Mouse (Mus musculus): ENCODE results near the gene Zyg11a. TPM values are rescaled to one million over a fixed set of nuclear protein-coding genes. Genes with fewer than 3 reads are reported as not detected.
"Not testable (repeated sequence)": the region's sequence is repeated elsewhere in the genome, so short reads cannot be mapped to it uniquely, and the experiment has no call there.

Gene Zyg11a
- polyA plus RNA-seq, 1 experiment: not detected

DNA sequence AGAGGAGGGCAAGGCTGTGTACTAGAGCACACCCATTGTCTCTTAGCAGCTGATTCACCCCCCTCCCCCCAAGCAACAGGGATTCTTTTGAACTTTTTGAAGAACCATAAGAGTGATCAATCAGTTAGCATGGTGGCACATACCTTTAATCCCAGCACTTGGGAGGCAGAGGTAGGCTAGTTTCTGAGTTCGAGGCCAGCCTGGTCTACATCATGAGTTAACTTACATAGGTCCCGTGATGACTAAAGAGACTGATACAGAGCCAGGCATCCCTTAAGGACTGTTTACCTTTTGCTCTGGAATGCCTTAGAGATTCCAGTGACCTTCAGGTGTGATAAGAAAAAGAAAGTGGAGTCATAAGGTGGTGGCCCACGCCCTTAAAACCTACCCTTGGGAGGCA is 54.6 kb downstream of the Zyg11a start:
- TF ChIP-seq E2F4 (IDR thresholded peaks at IDR 0.05; ENCODE audit: insufficient read depth) (no peak), USF1 (IDR thresholded peaks at IDR 0.05; ENCODE audit: low read depth) (no peak), REST (IDR thresholded peaks at IDR 0.05; ENCODE audit: insufficient read depth, insufficient read length) (no peak), POLR2AphosphoS2 (IDR thresholded peaks at IDR 0.05; ENCODE audit: insufficient read length, low read depth) (no peak)
- peaks cover 12% of the 10 kb centered on the region for H3K27me3 ChIP-seq (ENCODE audit: control insufficient read depth, insufficient read depth, insufficient read length)
- H3K79me2 ChIP-seq (ENCODE audit: control insufficient read depth, insufficient read depth): no peaks in the 10 kb centered on the region

DNA sequence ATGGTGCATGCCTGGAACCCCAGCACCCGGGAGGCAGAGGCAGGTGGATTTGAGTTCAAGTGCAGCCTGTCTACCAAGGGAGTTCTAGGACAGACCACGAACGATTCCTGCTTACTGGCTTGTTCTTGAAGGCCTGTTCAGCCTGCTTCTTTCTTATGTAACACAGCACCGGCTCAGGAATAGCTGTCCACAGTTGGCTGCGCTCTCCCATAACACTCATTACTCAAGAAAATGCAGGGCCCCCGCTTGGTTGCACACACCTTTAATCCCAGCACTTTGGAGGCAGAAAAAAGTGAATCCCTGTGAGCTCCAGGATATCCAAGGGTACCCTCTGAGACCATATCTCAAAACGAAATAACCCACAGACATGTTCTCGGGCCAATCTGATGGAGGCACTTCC is 55.9 kb downstream of the Zyg11a start:
- TF ChIP-seq REST (IDR thresholded peaks at IDR 0.05; ENCODE audit: insufficient read depth, insufficient read length) (no peak), TCF3 (IDR thresholded peaks at IDR 0.05; ENCODE audit: insufficient read length, low read depth) (no peak), MYOG (IDR thresholded peaks at IDR 0.05; ENCODE audit: control insufficient read depth in 1 of 3, insufficient read depth in 1 of 3, insufficient read length in 2 of 3, low read depth in 2 of 3) (no peak), POLR2A (IDR thresholded peaks at IDR 0.05; ENCODE audit: insufficient read length, low read depth) (no peak), TCF12 (IDR thresholded peaks at IDR 0.05; ENCODE audit: insufficient read depth, poor library complexity, severe bottlenecking) (no peak), USF1 (IDR thresholded peaks at IDR 0.05; ENCODE audit: low read depth) (no peak), POLR2AphosphoS2 (IDR thresholded peaks at IDR 0.05; ENCODE audit: insufficient read length, low read depth) (no peak), SRF (IDR thresholded peaks at IDR 0.05; ENCODE audit: control insufficient read depth, insufficient read length, low read depth) (no peak), E2F4 (IDR thresholded peaks at IDR 0.05; ENCODE audit: insufficient read depth) (no peak)

More for the DNA sequence above, 54.6 kb downstream of the Zyg11a start:
- Histone ChIP-seq H3K4me3 (no peak overlapping the region), H3K36me3 (ENCODE audit: control insufficient read depth, insufficient read depth) (no peaks in the 10 kb centered on the region), H3K4me2 (ENCODE audit: low read depth) (no peak overlapping the region), H3ac (ENCODE audit: control insufficient read depth, insufficient read length) (no peak overlapping the region)

GRCm38 (mm10) chr4:108155141-108155540 is 62.7 kb downstream of the Zyg11a start:
- not testable (repeated sequence) for H3ac ChIP-seq (ENCODE audit: control insufficient read depth, insufficient read length); H3K79me2 ChIP-seq (ENCODE audit: control insufficient read depth, insufficient read depth); H3K4me2 ChIP-seq (ENCODE audit: low read depth); H3K4me3 ChIP-seq; H3K36me3 ChIP-seq (ENCODE audit: control insufficient read depth, insufficient read depth); H3K27me3 ChIP-seq (ENCODE audit: control insufficient read depth, insufficient read depth, insufficient read length)

More for the DNA sequence above, 55.9 kb downstream of the Zyg11a start:
- peaks cover 12% of the 10 kb centered on the region for H3K27me3 ChIP-seq (ENCODE audit: control insufficient read depth, insufficient read depth, insufficient read length)
- no peak overlapping the region for H3K4me2 ChIP-seq (ENCODE audit: low read depth)
- no peaks in the 10 kb centered on the region for H3K36me3 ChIP-seq (ENCODE audit: control insufficient read depth, insufficient read depth)
- no peak overlapping the region for H3K4me3 ChIP-seq
- no peak overlapping the region for H3ac ChIP-seq (ENCODE audit: control insufficient read depth, insufficient read length)
- no peaks in the 10 kb centered on the region for H3K79me2 ChIP-seq (ENCODE audit: control insufficient read depth, insufficient read depth)

GRCm38 (mm10) chr4:108145554-108145953 is 72.3 kb downstream of the Zyg11a start:
- not testable (repeated sequence) for H3K27me3 ChIP-seq (ENCODE audit: control insufficient read depth, insufficient read depth, insufficient read length); H3ac ChIP-seq (ENCODE audit: control insufficient read depth, insufficient read length); H3K4me2 ChIP-seq (ENCODE audit: low read depth); H3K79me2 ChIP-seq (ENCODE audit: control insufficient read depth, insufficient read depth); H3K36me3 ChIP-seq (ENCODE audit: control insufficient read depth, insufficient read depth); H3K4me3 ChIP-seq

- Histone ChIP-seq H3ac (ENCODE audit: control insufficient read depth, insufficient read length) (no peak within 1 kb of the TSS), H3K27me3 (ENCODE audit: control insufficient read depth, insufficient read depth, insufficient read length) (no peaks in the 10 kb centered on the region), H3K79me2 (ENCODE audit: control insufficient read depth, insufficient read depth) (no peaks in the 10 kb centered on the region), H3K4me2 (ENCODE audit: low read depth) (no peak within 1 kb of the TSS), H3K36me3 (ENCODE audit: control insufficient read depth, insufficient read depth) (no peaks in the 10 kb centered on the region), H3K4me3 (no peak within 1 kb of the TSS)
- TF ChIP-seq POLR2AphosphoS2 (IDR thresholded peaks at IDR 0.05; ENCODE audit: insufficient read length, low read depth) (no peak), USF1 (IDR thresholded peaks at IDR 0.05; ENCODE audit: low read depth) (no peak), MYOG (IDR thresholded peaks at IDR 0.05; ENCODE audit: control insufficient read depth in 1 of 3, insufficient read depth in 1 of 3, insufficient read length in 2 of 3, low read depth in 2 of 3) (no peak)
Observed at GRCm38 (mm10) chr4:108144880-108145279, 73.0 kb downstream of the Zyg11a start, which contains the start of gene Scp2. Gene Scp2, minus strand, starts transcription at chr4:108144998.

GRCm38 (mm10) chr4:108143778-108144177 is 74.1 kb downstream of the Zyg11a start:
- no peak overlapping the region for H3K4me2 ChIP-seq (ENCODE audit: low read depth)
- TF ChIP-seq SRF (IDR thresholded peaks at IDR 0.05; ENCODE audit: control insufficient read depth, insufficient read length, low read depth) (no peak), CEBPB (IDR thresholded peaks at IDR 0.05; ENCODE audit: insufficient read depth, poor library complexity, severe bottlenecking) (no peak), TCF12 (IDR thresholded peaks at IDR 0.05; ENCODE audit: insufficient read depth, poor library complexity, severe bottlenecking) (no peak), USF1 (IDR thresholded peaks at IDR 0.05; ENCODE audit: low read depth) (no peak), E2F4 (IDR thresholded peaks at IDR 0.05; ENCODE audit: insufficient read depth) (no peak), POLR2A (IDR thresholded peaks at IDR 0.05; ENCODE audit: insufficient read length, low read depth) (no peak), MYOD1 (IDR thresholded peaks at IDR 0.05; ENCODE audit: control insufficient read depth in 1 of 3, insufficient read length in 2 of 3, low read depth in 2 of 3) (no peak), MYOG (IDR thresholded peaks at IDR 0.05; ENCODE audit: control insufficient read depth in 1 of 3, insufficient read depth in 1 of 3, insufficient read length in 2 of 3, low read depth in 2 of 3) (no peak), MAX (IDR thresholded peaks at IDR 0.05; ENCODE audit: low read depth) (no peak)

GRCm38 (mm10) chr4:108143178-108143577 is 74.7 kb downstream of the Zyg11a start:
- not testable (repeated sequence) for H3K27me3 ChIP-seq (ENCODE audit: control insufficient read depth, insufficient read depth, insufficient read length); H3ac ChIP-seq (ENCODE audit: control insufficient read depth, insufficient read length); H3K4me3 ChIP-seq; H3K79me2 ChIP-seq (ENCODE audit: control insufficient read depth, insufficient read depth); H3K4me2 ChIP-seq (ENCODE audit: low read depth); H3K36me3 ChIP-seq (ENCODE audit: control insufficient read depth, insufficient read depth)

More at GRCm38 (mm10) chr4:108143778-108144177, 74.1 kb downstream of the Zyg11a start:
- Histone ChIP-seq H3K27me3 (ENCODE audit: control insufficient read depth, insufficient read depth, insufficient read length) (no peaks in the 10 kb centered on the region), H3K4me3 (no peak overlapping the region), H3K79me2 (ENCODE audit: control insufficient read depth, insufficient read depth) (no peaks in the 10 kb centered on the region), H3K36me3 (ENCODE audit: control insufficient read depth, insufficient read depth) (no peaks in the 10 kb centered on the region), H3ac (ENCODE audit: control insufficient read depth, insufficient read length) (no peak overlapping the region)
